Mouse (Mus musculus) liver, adult 2 months (tissue): ENCODE results near the gene Fyttd1.

Experiments used
- CTCF ChIP-seq: fragments of 200-500 bp; IDR thresholded peaks from 2 replicates; pipeline ENCODE4 v1.5.1; 2011; ENCODE audit warnings: low read depth, low read length, control low read depth
- POLR2A ChIP-seq: fragments of 200-500 bp; IDR thresholded peaks from 2 replicates; pipeline ENCODE4 v1.6.1; 2011; ENCODE audit warnings: low read length, control low read depth; ENCODE audit not compliant: insufficient read depth; ENCODE audit errors: extremely low read depth

DNA sequence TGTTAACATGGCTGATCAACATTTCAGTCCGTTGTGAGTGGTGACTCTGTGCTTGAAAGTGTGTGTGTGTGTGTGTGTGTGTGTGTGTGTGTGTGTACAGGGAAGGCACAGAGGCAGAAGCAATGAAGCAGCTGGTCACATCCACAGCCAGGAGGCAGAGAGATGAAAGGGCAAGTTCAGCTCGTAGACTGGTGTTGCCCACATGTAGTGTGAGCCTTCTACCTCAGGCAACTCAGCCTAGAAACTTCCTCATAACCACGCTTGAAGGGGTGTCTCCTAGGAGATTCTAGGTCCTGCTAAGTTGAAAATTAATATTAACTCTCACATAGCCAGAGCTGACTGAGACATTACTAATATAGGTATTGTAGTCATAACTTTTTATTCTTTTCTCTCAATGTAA is 3.9 kb upstream of the Fyttd1 start:
- no peak for TF ChIP-seq CTCF
- no peak for TF ChIP-seq POLR2A
